ENCODE assay signal across 13 mouse cellular contexts in the genomic region with DNA sequence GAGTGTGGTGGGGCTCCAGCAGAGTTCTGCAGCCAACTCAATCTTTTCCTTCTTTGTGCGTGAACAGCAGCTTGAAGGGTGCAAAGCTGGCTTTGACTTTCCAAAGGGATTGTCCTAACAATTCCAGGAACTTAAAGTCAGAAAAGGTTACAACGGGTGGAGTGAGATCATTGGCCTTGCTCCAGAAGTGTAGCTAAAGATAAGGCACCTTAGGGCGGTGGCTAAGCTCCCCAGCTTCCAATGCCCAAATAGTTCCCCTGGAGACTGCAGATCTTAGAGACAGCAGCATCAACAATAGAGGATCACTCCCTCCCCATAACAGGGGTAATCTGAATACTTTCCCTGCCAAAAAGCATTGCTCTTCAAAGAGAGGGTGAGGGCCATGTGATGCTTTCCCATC.
DNase-seq lines count a peak whose midpoint lies in the region; ATAC-seq and TF ChIP-seq lines count a peak whose summit lies in the region.
"Had no signal": no experiment of that assay in that cellular context is flagged by ENCODE, and none has a peak within 500 bp of the region (broad histone marks: within the 10 kb centered on the region; RNA-seq: fewer than 3 reads in every experiment).

No protein-coding gene starts in this region.

- H3K9ac ChIP-seq in heart, embryonic 11.5 days (ENCODE audit: low read depth, low read length): no peak overlapping the region
- H3K9ac ChIP-seq in MEL (ENCODE audit: control insufficient read depth, low read depth, low read length, poor library complexity, severe bottlenecking): no peak overlapping the region
- H3K9ac ChIP-seq in liver, embryonic 11.5 days (ENCODE audit: low read depth, low read length): no peak overlapping the region
- H3K9ac ChIP-seq: embryonic facial prominence, embryonic 12.5 days; neural tube, embryonic 13.5 days had no signal

- no peak overlapping the region for H3K4me3 ChIP-seq in heart, embryonic 11.5 days (ENCODE audit: low read depth, low read length)
- H3K4me3 ChIP-seq in MEL (ENCODE audit: control insufficient read depth in 1 of 2, insufficient read depth in 1 of 2, low read depth in 2 of 2, low read length in 2 of 2): no peak overlapping the region
- no peak overlapping the region for H3K4me3 ChIP-seq in liver, embryonic 11.5 days (ENCODE audit: low read depth, low read length)
- H3K4me3 ChIP-seq: embryonic facial prominence, embryonic 12.5 days; forebrain, embryonic 10.5 days; neural tube, embryonic 13.5 days had no signal

- TF ChIP-seq EP300 in MEL (IDR thresholded peaks at IDR 0.05; ENCODE audit: low read depth in 1 of 2, low read length in 2 of 2): no peak

- 44% methylated on average over 3 of the region's 3 CpGs for WGBS in heart, embryonic 11.5 days (ENCODE audit: insufficient replicate concordance)
- 45% methylated on average over 3 of the region's 3 CpGs for WGBS in liver, embryonic 11.5 days

- DNase-seq in heart, adult 18-20 months: peak; percentile 63 to 84
- DNase-seq in MEL (ENCODE audit: low read depth, low spot score): peak; percentile 2
- peak; percentile 27 to 42 for DNase-seq in heart, postnatal 14 days
- peak; percentile 61 for DNase-seq in lung, postnatal 14 days
- DNase-seq in urinary bladder, postnatal 10 days (ENCODE audit: low spot score): no peak
- no peak for DNase-seq in liver, embryonic 11.5 days (ENCODE audit: low spot score)
- DNase-seq in cerebellum, adult 18-20 months: no peak
- DNase-seq: adrenal gland, postnatal 14 days; cerebellum, postnatal 14 days had no signal

- TF ChIP-seq RAD21 in MEL (IDR thresholded peaks at IDR 0.05; ENCODE audit: low read depth, low read length): no peak

- TF ChIP-seq POLR2A in MEL (IDR thresholded peaks at IDR 0.05; ENCODE audit: control insufficient read depth in 1 of 2, insufficient read depth in 1 of 2, low read depth in 1 of 2, low read length in 2 of 2, poor library complexity in 1 of 2): no peak

- no peak overlapping the region for H3K4me2 ChIP-seq in heart, embryonic 11.5 days
- no peak overlapping the region for H3K4me2 ChIP-seq in liver, embryonic 11.5 days
- H3K4me2 ChIP-seq: embryonic facial prominence, embryonic 12.5 days; neural tube, embryonic 13.5 days had no signal

- no peaks in the 10 kb centered on the region for H3K36me3 ChIP-seq in heart, embryonic 11.5 days (ENCODE audit: control insufficient read depth, insufficient read depth, low read length)
- H3K36me3 ChIP-seq in MEL (ENCODE audit: control insufficient read depth in 1 of 2, insufficient read depth in 2 of 2, low read length in 2 of 2): no peaks in the 10 kb centered on the region
- no peaks in the 10 kb centered on the region for H3K36me3 ChIP-seq in liver, embryonic 11.5 days (ENCODE audit: control insufficient read depth, insufficient read depth, low read length)
- H3K36me3 ChIP-seq: embryonic facial prominence, embryonic 12.5 days; forebrain, embryonic 10.5 days; neural tube, embryonic 13.5 days had no signal

- no peak for ATAC-seq in heart, embryonic 11.5 days (replicated peaks; ENCODE audit: insufficient number of reproducible peaks, low FRiP score, low TSS enrichment)
- ATAC-seq in liver, embryonic 11.5 days (replicated peaks; ENCODE audit: low FRiP score): no peak

- no peak for TF ChIP-seq CTCF in MEL (IDR thresholded peaks at IDR 0.05 in 2 of 3, conservative IDR thresholded peaks at IDR 0.05 in 1 of 3; ENCODE audit: control insufficient read depth in 1 of 3, insufficient read depth in 1 of 3, low read depth in 2 of 3, low read length in 3 of 3, poor library complexity in 1 of 3, severe bottlenecking in 1 of 3)

- no peaks in the 10 kb centered on the region for H3K27me3 ChIP-seq in heart, embryonic 11.5 days (ENCODE audit: control insufficient read depth, insufficient read depth, low read length)
- H3K27me3 ChIP-seq in MEL (ENCODE audit: control insufficient read depth in 1 of 2, insufficient read depth in 2 of 2, low read length in 2 of 2): no peaks in the 10 kb centered on the region
- no peaks in the 10 kb centered on the region for H3K27me3 ChIP-seq in liver, embryonic 11.5 days (replicated peaks; ENCODE audit: control insufficient read depth, insufficient read depth, low read length)
- H3K27me3 ChIP-seq: embryonic facial prominence, embryonic 12.5 days; neural tube, embryonic 13.5 days had no signal

- no peaks in the 10 kb centered on the region for H3K79me2 ChIP-seq in MEL (ENCODE audit: control insufficient read depth, insufficient read depth, low read length, poor library complexity)

- H3K4me1 ChIP-seq in heart, embryonic 11.5 days (ENCODE audit: control insufficient read depth, insufficient read depth, low read length): no peaks in the 10 kb centered on the region
- H3K4me1 ChIP-seq in MEL (ENCODE audit: control insufficient read depth in 1 of 2, insufficient read depth in 2 of 2, low read length in 2 of 2): no peaks in the 10 kb centered on the region
- H3K4me1 ChIP-seq in liver, embryonic 11.5 days (replicated peaks; ENCODE audit: control insufficient read depth, insufficient read depth, low read length): no peaks in the 10 kb centered on the region
- H3K4me1 ChIP-seq: embryonic facial prominence, embryonic 12.5 days; forebrain, embryonic 10.5 days; neural tube, embryonic 13.5 days had no signal

- no peaks in the 10 kb centered on the region for H3K9me3 ChIP-seq in heart, embryonic 11.5 days (replicated peaks; ENCODE audit: control insufficient read depth, low read length)
- H3K9me3 ChIP-seq in MEL (replicated peaks; ENCODE audit: insufficient read depth, low read length): no peaks in the 10 kb centered on the region
- H3K9me3 ChIP-seq in liver, embryonic 11.5 days (ENCODE audit: control insufficient read depth, low read length): no peaks in the 10 kb centered on the region
- H3K9me3 ChIP-seq: embryonic facial prominence, embryonic 12.5 days; forebrain, embryonic 10.5 days; neural tube, embryonic 13.5 days had no signal

- H3K27ac ChIP-seq in heart, embryonic 11.5 days (ENCODE audit: low read depth, low read length): no peak overlapping the region
- no peak overlapping the region for H3K27ac ChIP-seq in MEL (ENCODE audit: control insufficient read depth, low read depth, low read length)
- no peak overlapping the region for H3K27ac ChIP-seq in liver, embryonic 11.5 days (ENCODE audit: low read depth, low read length)
- H3K27ac ChIP-seq: embryonic facial prominence, embryonic 12.5 days; forebrain, embryonic 10.5 days; neural tube, embryonic 13.5 days had no signal

- intact Hi-C loops in heart, postnatal 14 days (cut with DNase I): no loop called here

TF ChIP-seq in MEL, 35 proteins besides CTCF, POLR2A, EP300 and RAD21:
- TF ChIP-seq MAX (IDR thresholded peaks at IDR 0.05; ENCODE audit: low read length): no peak
- TF ChIP-seq ETS1 (IDR thresholded peaks at IDR 0.05; ENCODE audit: low read depth, low read length): no peak

Comparison
In these comparisons a context has a peak if more than half of its experiments do, and no peak if none do; other contexts are left out.
1. DNase-seq: peak in heart, adult 18-20 months (2 of 2), MEL (single experiment), heart, postnatal 14 days (2 of 2) and lung, postnatal 14 days (single experiment); none in urinary bladder, postnatal 10 days (single experiment), liver, embryonic 11.5 days (single experiment) and cerebellum, adult 18-20 months (0 of 2).